Mouse (Mus musculus): ENCODE results near the gene Arpc5l. TPM values are rescaled to one million over a fixed set of nuclear protein-coding genes. Genes with fewer than 3 reads are reported as not detected.
"Not testable (repeated sequence)": the region's sequence is repeated elsewhere in the genome, so short reads cannot be mapped to it uniquely, and the experiment has no call there.

The Arpc5l gene
- total and polyA plus RNA-seq, 2 experiments from 2014 or later: 63.2 to 177 TPM

DNA sequence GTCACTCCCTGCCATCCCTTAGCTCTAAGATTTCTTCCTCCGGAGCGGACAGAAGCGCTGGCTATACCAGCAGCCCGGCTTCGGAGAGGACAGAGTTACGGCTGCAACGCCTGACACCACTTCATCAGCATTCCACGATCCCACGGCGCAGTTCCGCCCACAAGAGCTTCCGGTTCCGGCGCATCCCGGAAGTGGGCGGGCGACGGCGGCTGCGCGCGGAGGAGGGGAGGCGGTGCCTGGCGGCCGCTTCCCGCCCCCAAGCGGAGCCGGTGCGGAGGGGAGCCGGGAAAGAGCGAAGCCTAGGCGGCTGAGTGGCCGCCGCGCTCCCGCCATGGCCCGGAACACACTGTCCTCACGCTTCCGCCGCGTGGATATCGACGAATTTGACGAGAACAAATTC is 2.7 kb downstream of the Arpc5l start:
- H3K4me3 ChIP-seq (ENCODE audit: low read depth, low read length): peak overlapping the region; percentile 76
- no peaks in the 10 kb centered on the region for H3K9me3 ChIP-seq (ENCODE audit: low read length)
- peak overlapping the region; percentile 91 for H3K27ac ChIP-seq (ENCODE audit: low read depth, low read length)
- ATAC-seq (ENCODE audit: low FRiP score): peak; percentile 89
- H3K27me3 ChIP-seq (ENCODE audit: insufficient read depth, low read length): no peaks in the 10 kb centered on the region
- 0% methylated on average over 36 of the region's 44 CpGs for WGBS
- 0 out of 2 replicates have a peak, but pooled peaks have one; percentile 16 for TF ChIP-seq CTCF (IDR thresholded peaks at IDR 0.05)
- H3K4me2 ChIP-seq (ENCODE audit: low read depth, low read length, poor library complexity, severe bottlenecking): peak overlapping the region; percentile 91
- DNase-seq (ENCODE audit: low spot score): peak; percentile 95
- peaks cover 15% of the 10 kb centered on the region for H3K4me1 ChIP-seq (ENCODE audit: insufficient read depth, low read length)
- peak overlapping the region; percentile 91 for H3K9ac ChIP-seq (replicated peaks; ENCODE audit: low read length, poor library complexity, severe bottlenecking)
- peaks cover 2% of the 10 kb centered on the region; the same call in 1 of the 2 replicates for H3K36me3 ChIP-seq (ENCODE audit: insufficient read depth, low read length)

DNA sequence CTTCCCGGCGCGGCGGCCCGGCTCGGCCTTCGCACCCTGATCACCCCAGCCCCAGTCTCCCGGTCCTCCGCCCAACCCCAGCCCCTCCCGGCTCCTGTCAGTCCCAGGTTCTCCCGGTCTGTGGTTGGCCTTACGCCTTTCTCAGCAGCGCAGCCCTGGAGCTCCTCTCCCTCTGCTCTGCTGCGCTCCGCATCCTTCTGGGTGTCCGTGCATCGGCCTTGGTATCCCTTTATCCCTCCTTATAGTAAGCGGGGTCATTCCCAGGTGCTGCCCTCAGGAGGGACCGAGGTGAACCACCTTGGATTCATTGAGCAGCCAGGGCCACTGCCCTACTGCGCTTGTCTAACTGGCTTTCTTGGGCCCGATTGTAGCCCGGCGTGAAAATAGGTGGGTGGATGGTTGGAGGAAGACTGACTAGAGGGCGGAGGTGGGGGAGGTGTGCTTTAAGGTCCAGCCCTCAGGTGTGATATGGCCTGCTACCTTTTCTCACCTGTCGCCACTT is 3.3 kb downstream of the Arpc5l start:
- Histone ChIP-seq H3K4me1 (ENCODE audit: insufficient read depth, low read length) (peaks cover 15% of the 10 kb centered on the region), H3K27me3 (ENCODE audit: insufficient read depth, low read length) (no peaks in the 10 kb centered on the region), H3K9me3 (ENCODE audit: low read length) (no peaks in the 10 kb centered on the region), H3K4me2 (ENCODE audit: low read depth, low read length, poor library complexity, severe bottlenecking) (peak overlapping the region; percentile 91), H3K9ac (replicated peaks; ENCODE audit: low read length, poor library complexity, severe bottlenecking) (peak overlapping the region; percentile 91), H3K36me3 (ENCODE audit: insufficient read depth, low read length) (peaks cover 5% of the 10 kb centered on the region; the same call in 1 of the 2 replicates), H3K4me3 (ENCODE audit: low read depth, low read length) (peak overlapping the region; percentile 76), H3K27ac (ENCODE audit: low read depth, low read length) (peak overlapping the region; percentile 91)
- ATAC-seq (ENCODE audit: low FRiP score) (peak; percentile 47), DNase-seq (ENCODE audit: low spot score) (peak; percentile 15)
- TF ChIP-seq CTCF (IDR thresholded peaks at IDR 0.05): no peak
- 1% methylated on average over 25 of the region's 25 CpGs for WGBS

DNA sequence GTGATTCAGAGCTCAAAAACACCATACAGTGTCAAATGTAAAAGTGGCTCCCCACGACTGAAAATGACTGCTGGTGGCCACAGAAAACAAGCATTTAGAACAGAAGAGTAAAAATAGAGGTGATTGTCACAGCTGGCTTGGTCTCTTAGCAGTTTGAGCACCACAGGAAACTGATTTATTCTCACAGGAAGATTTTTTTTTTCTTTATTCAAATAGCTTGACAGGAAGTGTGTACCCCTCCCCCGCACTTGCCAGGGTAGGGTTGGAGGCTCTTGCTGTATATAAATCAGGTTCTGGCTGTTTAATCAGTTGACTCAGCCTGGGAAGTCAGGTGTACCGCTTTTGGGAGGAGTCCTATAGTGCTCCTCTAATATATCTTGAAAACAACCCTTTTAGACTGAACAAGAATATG is 3.8 kb downstream of the Arpc5l start:
- Histone ChIP-seq H3K4me3 (ENCODE audit: low read depth, low read length) (peak overlapping the region; percentile 76), H3K27ac (ENCODE audit: low read depth, low read length) (peak overlapping the region; percentile 91)
- WGBS: 38% methylated on average over 3 of the region's 3 CpGs

DNA sequence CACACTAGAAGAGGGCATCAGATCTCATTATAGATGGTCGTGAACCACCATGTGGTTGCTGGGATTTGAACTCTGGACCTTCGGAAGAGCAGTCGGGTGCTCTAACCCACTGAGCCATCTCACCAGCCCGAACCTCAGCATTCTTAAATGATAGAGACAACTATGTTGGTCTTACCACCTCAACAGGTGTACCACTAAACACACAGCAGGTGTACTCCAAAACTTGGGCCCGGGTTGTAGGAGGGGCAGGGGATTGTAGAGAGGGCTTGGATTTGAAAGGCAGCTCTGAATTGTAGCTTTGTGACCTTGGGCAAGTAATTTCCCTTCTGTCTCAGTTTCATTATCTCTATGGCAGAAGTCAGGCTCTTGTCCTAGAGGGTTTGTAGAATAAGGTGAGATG is 5.0 kb downstream of the Arpc5l start:
- H3K4me1 ChIP-seq (ENCODE audit: insufficient read depth, low read length): peaks cover 15% of the 10 kb centered on the region
- 92% methylated on average over 5 of the region's 5 CpGs for WGBS
- not testable (repeated sequence) for H3K9me3 ChIP-seq (ENCODE audit: low read length); H3K9ac ChIP-seq (replicated peaks; ENCODE audit: low read length, poor library complexity, severe bottlenecking); H3K4me3 ChIP-seq (ENCODE audit: low read depth, low read length); ATAC-seq (ENCODE audit: low FRiP score); H3K4me2 ChIP-seq (ENCODE audit: low read depth, low read length, poor library complexity, severe bottlenecking); DNase-seq (ENCODE audit: low spot score); H3K27ac ChIP-seq (ENCODE audit: low read depth, low read length); H3K27me3 ChIP-seq (ENCODE audit: insufficient read depth, low read length)
- H3K36me3 ChIP-seq (ENCODE audit: insufficient read depth, low read length): peaks cover 21% of the 10 kb centered on the region

More for the DNA sequence above, 3.8 kb downstream of the Arpc5l start:
- no peaks in the 10 kb centered on the region for H3K27me3 ChIP-seq (ENCODE audit: insufficient read depth, low read length)
- DNase-seq (ENCODE audit: low spot score): no peak
- ATAC-seq (ENCODE audit: low FRiP score): no peak
- H3K36me3 ChIP-seq (ENCODE audit: insufficient read depth, low read length): peaks cover 10% of the 10 kb centered on the region; the same call in 1 of the 2 replicates
- peak overlapping the region; percentile 91 for H3K4me2 ChIP-seq (ENCODE audit: low read depth, low read length, poor library complexity, severe bottlenecking)
- peak overlapping the region; percentile 91 for H3K9ac ChIP-seq (replicated peaks; ENCODE audit: low read length, poor library complexity, severe bottlenecking)
- TF ChIP-seq CTCF (IDR thresholded peaks at IDR 0.05): no peak
- no peaks in the 10 kb centered on the region for H3K9me3 ChIP-seq (ENCODE audit: low read length)
- H3K4me1 ChIP-seq (ENCODE audit: insufficient read depth, low read length): peaks cover 15% of the 10 kb centered on the region

DNA sequence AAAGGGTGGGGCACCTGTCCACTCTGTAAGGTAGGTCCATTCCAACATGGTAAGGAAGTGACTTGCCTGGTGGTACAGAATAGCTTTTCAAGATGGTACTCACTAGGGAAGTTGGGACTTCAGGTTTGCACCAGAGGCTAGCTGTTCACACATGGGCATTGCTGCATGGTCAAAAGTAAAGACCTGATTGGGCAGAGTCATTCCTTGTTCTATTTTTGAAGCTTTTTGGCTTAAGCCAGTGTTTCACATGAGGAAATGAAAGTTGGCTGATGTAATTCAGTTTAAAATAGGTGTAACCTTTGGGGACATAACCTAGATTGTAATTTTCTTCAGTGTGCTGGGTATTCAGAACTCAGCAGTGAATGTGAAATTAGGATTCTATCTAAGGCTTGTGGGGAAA is 6.1 kb downstream of the Arpc5l start:
- Histone ChIP-seq H3K9ac (replicated peaks; ENCODE audit: low read length, poor library complexity, severe bottlenecking) (0 out of 2 replicates have a peak overlapping the region, but pooled peaks have one; percentile 14), H3K27ac (ENCODE audit: low read depth, low read length) (0 out of 2 replicates have a peak overlapping the region, but pooled peaks have one; percentile 18), H3K27me3 (ENCODE audit: insufficient read depth, low read length) (no peaks in the 10 kb centered on the region), H3K4me2 (ENCODE audit: low read depth, low read length, poor library complexity, severe bottlenecking) (no peak overlapping the region), H3K4me3 (ENCODE audit: low read depth, low read length) (no peak overlapping the region), H3K4me1 (ENCODE audit: insufficient read depth, low read length) (peaks cover 11% of the 10 kb centered on the region), H3K9me3 (ENCODE audit: low read length) (no peaks in the 10 kb centered on the region), H3K36me3 (ENCODE audit: insufficient read depth, low read length) (peaks cover 30% of the 10 kb centered on the region)
- DNase-seq (ENCODE audit: low spot score) (peak; percentile 21), ATAC-seq (ENCODE audit: low FRiP score) (no peak)
- TF ChIP-seq CTCF (IDR thresholded peaks at IDR 0.05): no peak

DNA sequence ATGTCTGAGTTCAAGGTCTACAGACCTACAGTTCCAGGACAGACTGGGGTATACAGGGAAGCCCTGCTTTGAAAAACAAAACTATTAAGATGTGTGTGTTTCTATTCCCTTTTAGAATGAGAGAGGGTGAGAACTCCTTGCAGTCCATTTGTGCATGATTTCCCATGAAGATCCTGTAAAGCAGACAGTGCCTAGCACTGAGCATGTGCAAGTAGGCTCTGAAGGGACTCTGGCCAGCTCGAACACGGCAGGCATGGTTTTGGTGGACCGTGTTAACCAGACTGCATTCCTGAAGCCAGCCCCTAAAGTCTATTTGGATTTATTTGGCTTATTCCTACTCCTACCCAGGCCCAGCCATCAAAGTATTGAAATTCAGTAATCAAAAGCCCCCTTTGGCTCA is 6.8 kb downstream of the Arpc5l start:
- no peak for DNase-seq (ENCODE audit: low spot score)
- Histone ChIP-seq H3K27me3 (ENCODE audit: insufficient read depth, low read length) (no peaks in the 10 kb centered on the region), H3K9me3 (ENCODE audit: low read length) (no peaks in the 10 kb centered on the region), H3K9ac (replicated peaks; ENCODE audit: low read length, poor library complexity, severe bottlenecking) (no peak overlapping the region), H3K36me3 (ENCODE audit: insufficient read depth, low read length) (peaks cover 36% of the 10 kb centered on the region), H3K27ac (ENCODE audit: low read depth, low read length) (no peak overlapping the region), H3K4me3 (ENCODE audit: low read depth, low read length) (no peak overlapping the region), H3K4me1 (ENCODE audit: insufficient read depth, low read length) (peaks cover 11% of the 10 kb centered on the region), H3K4me2 (ENCODE audit: low read depth, low read length, poor library complexity, severe bottlenecking) (no peak overlapping the region)
- no peak for TF ChIP-seq CTCF (IDR thresholded peaks at IDR 0.05)
- WGBS: 91% methylated on average over 3 of the region's 3 CpGs
- ATAC-seq (ENCODE audit: low FRiP score): no peak

Measured in midbrain, postnatal 0 days (tissue).